Mouse (Mus musculus) kidney, adult 9 months (tissue): Measurements from ENCODE around the gene Bst2.
A peak's percentile ranks its signal among the peaks of the same experiment; 100 is the strongest.

Source experiments
- DNase-seq: peaks from one replicate; pipeline ENCODE4 v3.0.0; 2022

The Bst2 gene

GRCm38 (mm10) chr8:71516786-71517185 is 20.5 kb downstream of the Bst2 start:
- peak; percentile 69 for DNase-seq

GRCm38 (mm10) chr8:71515043-71515442 is 22.2 kb downstream of the Bst2 start:
- no peak for DNase-seq

- DNase-seq: no peak
These were observed 24.1 kb downstream of the Bst2 start for GRCm38 (mm10) chr8:71513018-71513754.

- DNase-seq: peak; percentile 60
These were observed 25.6 kb downstream of the Bst2 start, which contains the start of gene Plvap for GRCm38 (mm10) chr8:71511644-71512043. TSS of gene Plvap (minus strand) at chr8:71511752.

GRCm38 (mm10) chr8:71509316-71509715 is 27.9 kb downstream of the Bst2 start:
- no peak for DNase-seq

- peak; percentile 61 for DNase-seq
These were observed 29.6 kb downstream of the Bst2 start for GRCm38 (mm10) chr8:71507589-71508104.

GRCm38 (mm10) chr8:71505979-71506378 is 31.3 kb downstream of the Bst2 start:
- DNase-seq: no peak

- no peak for DNase-seq
These were observed 31.9 kb downstream of the Bst2 start for GRCm38 (mm10) chr8:71505326-71505725.

- DNase-seq: no peak
These were observed 32.9 kb downstream of the Bst2 start for GRCm38 (mm10) chr8:71504349-71504748.

- DNase-seq: peak; percentile 57
These were observed 38.2 kb downstream of the Bst2 start for GRCm38 (mm10) chr8:71498816-71499690.

GRCm38 (mm10) chr8:71497881-71498501 is 39.3 kb downstream of the Bst2 start:
- peak; percentile 72 for DNase-seq

GRCm38 (mm10) chr8:71497077-71497645 is 40.1 kb downstream of the Bst2 start:
- DNase-seq: no peak

GRCm38 (mm10) chr8:71496481-71496880 is 40.8 kb downstream of the Bst2 start:
- DNase-seq: peak; percentile 92

- DNase-seq: no peak
These were observed 41.4 kb downstream of the Bst2 start for GRCm38 (mm10) chr8:71495811-71496210.

- DNase-seq: peak; percentile 89
These were observed 42.2 kb downstream of the Bst2 start for GRCm38 (mm10) chr8:71495039-71495438.

GRCm38 (mm10) chr8:71488454-71488853 is 48.8 kb downstream of the Bst2 start:
- peak; percentile 93 for DNase-seq

GRCm38 (mm10) chr8:71487691-71488445 is 49.4 kb downstream of the Bst2 start, which contains the start of gene Gtpbp3:
TSS of gene Gtpbp3 (plus strand) at chr8:71488103.
- DNase-seq: peak; percentile 88

- no peak for DNase-seq
These were observed 51.1 kb downstream of the Bst2 start for GRCm38 (mm10) chr8:71486136-71486529.

- DNase-seq: peak; percentile 85
These were observed 51.8 kb downstream of the Bst2 start, which contains the start of gene Ano8 for GRCm38 (mm10) chr8:71485142-71486135. TSS of gene Ano8 (minus strand) at chr8:71485963.

GRCm38 (mm10) chr8:71484736-71485135 is 52.5 kb downstream of the Bst2 start:
- DNase-seq: no peak
